Mouse (Mus musculus) C3H10T1/2 (cell line): ENCODE results near the gene Bpifb3. TPM values are rescaled to one million over a fixed set of nuclear protein-coding genes. Genes with fewer than 3 reads are reported as not detected.

Source experiments
- polyA plus RNA-seq, 2 experiments: library from polyadenylated mRNA; unstranded; fragments of >200 nt; fragmentation: generic; extraction: Trizol; gene quantifications; one replicate each; pipeline ENCODE4 v1.2.1; 2012; ENCODE audit warnings: missing spikeins in 2 of 2

Gene Bpifb3
- polyA plus RNA-seq: under 1 TPM in 1 of 2 experiments, not detected in 1; 0.19 TPM

GRCm38 (mm10) chr2:153917930-153918329, at the start of gene Bpifb3:
Gene Bpifb3 (plus strand): TSS chr2:153918230.

GRCm38 (mm10) chr2:153870984-153871383, 47.0 kb upstream of the Bpifb3 start, which contains the start of gene Sun5:
Gene Sun5 (minus strand): TSS chr2:153871084.

GRCm38 (mm10) chr2:153874745-153875144, 43.3 kb upstream of the Bpifb3 start, which contains the start of gene Bpifb2:
Gene Bpifb2 (plus strand): TSS chr2:153875045.

GRCm38 (mm10) chr2:153900088-153900487, 17.9 kb upstream of the Bpifb3 start, which contains the start of gene Bpifb6:
Gene Bpifb6 (plus strand): TSS chr2:153900388.

DNA sequence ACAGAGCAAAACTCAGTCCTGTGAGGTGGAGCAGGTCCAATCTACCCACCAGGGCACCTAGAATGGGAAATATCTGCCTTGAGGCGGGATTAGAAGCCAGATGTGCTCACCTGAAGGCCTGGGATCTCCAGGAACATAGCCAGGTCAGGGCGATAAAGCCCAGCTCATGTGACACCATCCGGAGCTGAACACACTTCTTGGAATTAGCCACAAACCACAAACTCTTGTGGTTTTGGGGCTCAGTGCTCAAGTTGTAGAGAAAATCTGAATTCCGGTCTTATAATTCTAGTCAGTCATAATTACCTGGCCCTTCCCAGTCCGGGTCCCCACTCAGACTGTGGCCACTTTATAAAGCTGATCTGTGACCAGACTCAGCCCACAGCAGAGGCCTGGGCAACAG, 19.8 kb downstream of the Bpifb3 start, which contains the start of gene Bpifb4:
Bpifb4 (plus strand) TSS at position 370 of the 400 bp plus-strand sequence.

DNA sequence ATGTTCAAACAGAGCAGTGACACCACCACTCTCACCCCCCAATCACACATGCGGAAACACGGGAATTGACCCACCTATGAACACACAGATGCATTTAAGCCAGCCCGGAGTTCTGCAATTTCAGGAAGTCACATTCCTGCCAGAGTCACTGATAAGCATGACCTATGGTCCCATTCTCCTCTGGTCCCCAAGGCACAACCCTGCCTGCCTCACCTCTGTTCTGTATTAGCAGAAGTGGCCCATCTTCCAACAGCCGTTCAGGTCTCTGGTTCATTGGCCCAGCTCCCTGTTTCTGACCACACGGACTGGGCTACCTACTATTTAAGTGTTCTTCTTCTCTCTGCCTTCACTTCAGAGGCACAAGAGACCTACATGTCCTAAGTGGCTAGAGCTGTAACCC, 56.6 kb downstream of the Bpifb3 start, which contains the start of gene Bpifa6:
Bpifa6 (plus strand) TSS at position 364 of the 400 bp plus-strand sequence.

Other genes with a start within 250 kb of the Bpifb3 start
- not detected for gene Dnmt3c, start 221.6 kb upstream of the Bpifb3 start, polyA plus RNA-seq
- gene Mapre1, start 177.0 kb upstream of the Bpifb3 start, polyA plus RNA-seq: 10 to 100 TPM in 1 of 2 experiments, 1 to 10 TPM in 1; 6.1 to 26.6 TPM
- gene Efcab8, start 138.3 kb upstream of the Bpifb3 start, polyA plus RNA-seq: under 1 TPM in 1 of 2 experiments, not detected in 1; 0.24 TPM
- gene Sun5, start 47.1 kb upstream of the Bpifb3 start, polyA plus RNA-seq: not detected
- gene Bpifb2, start 43.2 kb upstream of the Bpifb3 start, polyA plus RNA-seq: not detected
- not detected for gene Bpifb6, start 17.8 kb upstream of the Bpifb3 start, polyA plus RNA-seq
- under 1 TPM; 0.06 to 0.26 TPM for gene Bpifb4, start 20.0 kb downstream of the Bpifb3 start, polyA plus RNA-seq
- gene Bpifa6, start 56.7 kb downstream of the Bpifb3 start, polyA plus RNA-seq: not detected
- gene Bpifa2, start 90.0 kb downstream of the Bpifb3 start, polyA plus RNA-seq: not detected
- not detected for gene Bpifa3, start 212.1 kb downstream of the Bpifb3 start, polyA plus RNA-seq
- not detected for gene Bpifa1, start 224.7 kb downstream of the Bpifb3 start, polyA plus RNA-seq
- not detected for gene Bpifa5, start 244.4 kb downstream of the Bpifb3 start, polyA plus RNA-seq